Mouse (Mus musculus): Measurements from ENCODE around the gene Hoxc6. TPM values are rescaled to one million over a fixed set of nuclear protein-coding genes. Genes with fewer than 3 reads are reported as not detected.

Gene Hoxc6
- polyA plus RNA-seq, 1 experiment from 2014 or later: 0.49 TPM

- Histone ChIP-seq H3K27me3 (ENCODE audit: control insufficient read depth, insufficient read depth, low read length) (peaks cover 91% of the 10 kb centered on the region), H3K4me3 (ENCODE audit: low read depth, low read length) (no peak overlapping the region; the same call in 1 of the 2 replicates)
- ATAC-seq (replicated peaks; ENCODE audit: insufficient number of reproducible peaks, low FRiP score, low TSS enrichment): no peak
Observed at GRCm38 (mm10) chr15:103061131-103061825, 63.2 kb downstream of the Hoxc6 start.

More at GRCm38 (mm10) chr15:103061131-103061825, 63.2 kb downstream of the Hoxc6 start:
- Histone ChIP-seq H3K36me3 (ENCODE audit: control insufficient read depth, insufficient read depth, low read length) (no peaks in the 10 kb centered on the region), H3K9me3 (replicated peaks; ENCODE audit: control insufficient read depth, low read length) (no peaks in the 10 kb centered on the region), H3K9ac (ENCODE audit: low read depth, low read length) (no peak overlapping the region), H3K4me2 (peak overlapping the region; percentile 9), H3K27ac (ENCODE audit: low read depth, low read length) (no peak overlapping the region), H3K4me1 (ENCODE audit: control insufficient read depth, insufficient read depth, low read length) (no peaks in the 10 kb centered on the region; the same call in 1 of the 2 replicates)
- WGBS (ENCODE audit: insufficient replicate concordance): 1% methylated on average over 30 of the region's 30 CpGs

MicroRNAs encoded within 50 kb of the gene (microRNA counts, 519-probe panel; counts per million panel counts)
- microRNA mmu-miR-615-3p (32.2 counts per million), microRNA mmu-miR-615-5p (32.2 counts per million)

Small RNA genes within 50 kb of the gene (microRNA-seq; reads per million reads assigned to microRNA genes)
- 7.5 reads per million, percentile 43 among the genes with 10 or more reads in this experiment for gene Mir196a-2 (ENCODE audit: borderline number of aligned reads)
- 238 reads per million, percentile 72 among the genes with 10 or more reads in this experiment for gene Mir615 (ENCODE audit: borderline number of aligned reads)

Other genes with a start within 250 kb of the Hoxc6 start
- not detected in 2 replicates for gene Hoxc13, start 77.2 kb upstream of the Hoxc6 start, polyA plus RNA-seq (2014; fragmentation: Nextera tagmentation; extraction: Ambion mirVana)
- not detected in 2 replicates for gene Hoxc12, start 61.5 kb upstream of the Hoxc6 start, polyA plus RNA-seq (2014; fragmentation: Nextera tagmentation; extraction: Ambion mirVana)
- gene Hoxc11, start 43.8 kb upstream of the Hoxc6 start, polyA plus RNA-seq (2014; fragmentation: Nextera tagmentation; extraction: Ambion mirVana): not detected in 2 replicates
- gene Hoxc10, start 31.5 kb upstream of the Hoxc6 start, polyA plus RNA-seq (2014; fragmentation: Nextera tagmentation; extraction: Ambion mirVana): 0.10 and 0.18 TPM in 2 replicates
- gene Hoxc5, start 30.8 kb upstream of the Hoxc6 start, polyA plus RNA-seq (2014; fragmentation: Nextera tagmentation; extraction: Ambion mirVana): 1.7 TPM in 2 replicates
- gene Hoxc9, start 21.8 kb upstream of the Hoxc6 start, polyA plus RNA-seq (2014; fragmentation: Nextera tagmentation; extraction: Ambion mirVana): not detected in 2 replicates
- 0.11 and 0.20 TPM in 2 replicates for gene Hoxc8, start 7.7 kb upstream of the Hoxc6 start, polyA plus RNA-seq (2014; fragmentation: Nextera tagmentation; extraction: Ambion mirVana)
- gene Hoxc4, start 20.7 kb downstream of the Hoxc6 start, polyA plus RNA-seq (2014; fragmentation: Nextera tagmentation; extraction: Ambion mirVana): 1.2 and 2.0 TPM in 2 replicates
- 14.7 and 17.7 TPM in 2 replicates for gene Smug1, start 168.8 kb downstream of the Hoxc6 start, polyA plus RNA-seq (2014; fragmentation: Nextera tagmentation; extraction: Ambion mirVana)
- gene Cbx5, start 241.6 kb downstream of the Hoxc6 start, polyA plus RNA-seq (2014; fragmentation: Nextera tagmentation; extraction: Ambion mirVana): 139 and 146 TPM in 2 replicates
- gene Hnrnpa1, start 242.2 kb downstream of the Hoxc6 start, polyA plus RNA-seq (2014; fragmentation: Nextera tagmentation; extraction: Ambion mirVana): 572 and 590 TPM in 2 replicates

Measured in heart, embryonic 11.5 days (tissue).